Mouse (Mus musculus) forebrain, embryonic 16.5 days (tissue): ENCODE measurements around the gene Ptbp1. TPM values are rescaled to one million over a fixed set of nuclear protein-coding genes. Genes with fewer than 3 reads are reported as not detected.

ENCODE experiments used
- ATAC-seq: fragments of 200-750 bp; cut with Nextera tagmentation; 2 replicates; pipeline ENCODE4 v1.8.0; 2017; ENCODE audit warnings: mild to moderate bottlenecking, moderate library complexity
- H3K27ac ChIP-seq: fragments of 300-500 bp; sonication (generic); 2 replicates; pipeline ENCODE4 v1.5.1; 2014; ENCODE audit warnings: low read length, control low read depth
- H3K27me3 ChIP-seq: fragments of 300-500 bp; sonication (generic); replicated peaks from 2 replicates; pipeline ENCODE4 v1.6.1; 2014; ENCODE audit warnings: low read length; ENCODE audit not compliant: control insufficient read depth, insufficient read depth
- H3K36me3 ChIP-seq: fragments of 300-500 bp; sonication (generic); 2 replicates; pipeline ENCODE4 v1.6.1; 2014; ENCODE audit not compliant: control insufficient read depth, insufficient read depth
- H3K4me1 ChIP-seq: fragments of 300-500 bp; sonication (generic); replicated peaks from 2 replicates; pipeline ENCODE4 v1.6.1; 2014; ENCODE audit warnings: low read length; ENCODE audit not compliant: control insufficient read depth, insufficient read depth
- H3K4me2 ChIP-seq: fragments of 300-500 bp; sonication (generic); 2 replicates; pipeline ENCODE4 v1.6.1; 2014; ENCODE audit warnings: mild to moderate bottlenecking, low read length, control low read depth
- H3K4me3 ChIP-seq: fragments of 300-500 bp; sonication (generic); replicated peaks from 2 replicates; pipeline ENCODE4 v1.5.1; 2014; ENCODE audit warnings: mild to moderate bottlenecking, low read length, control low read depth
- H3K9ac ChIP-seq: fragments of 300-500 bp; sonication (generic); replicated peaks from 2 replicates; pipeline ENCODE4 v1.6.1; 2014; ENCODE audit warnings: low read depth, low read length, control low read depth
- H3K9me3 ChIP-seq: fragments of 300-500 bp; sonication (generic); 2 replicates; pipeline ENCODE4 v1.6.1; 2016; ENCODE audit warnings: low read length; ENCODE audit not compliant: control insufficient read depth
- WGBS: fragments of 180-500 bp; shearing (Covaris S2); extraction: QIAGEN DNeasy Blood & Tissue Kit; methylation state at CpG from one replicate; pipeline ENCODE4 v1.1.7; 2014; 5-methylcytosine and 5-hydroxymethylcytosine counted together
- microRNA-seq: library from miRNA; unstranded; fragments of <30 nt; microRNA quantifications from one replicate; pipeline ENCODE4, GENCODE M21; 2017
- polyA plus RNA-seq: library from polyadenylated mRNA; unstranded; fragments of >200 nt; fragmentation: Nextera tagmentation; extraction: Ambion mirVana; gene quantifications from 2 replicates; pipeline ENCODE4 v1.2.1, GENCODE M21; 2015

Gene Ptbp1
- polyA plus RNA-seq, 1 experiment from 2014 or later, result 98.3 TPM

GRCm38 (mm10) chr10:79912412-79912811 lies 58.2 kb downstream of the Ptbp1 start:
- Histone ChIP-seq H3K4me1 (peaks cover 39% of the 10 kb centered on the region), H3K9ac (no peak overlapping the region), H3K4me3 (no peak overlapping the region), H3K27me3 (peaks cover under 1% of the 10 kb centered on the region), H3K9me3 (no peaks in the 10 kb centered on the region), H3K4me2 (no peak overlapping the region), H3K36me3 (0 out of 2 replicates have a peak, but pooled peaks cover 2% of the 10 kb centered on the region), H3K27ac (no peak overlapping the region)
- ATAC-seq, result no peak
- 69% methylated on average over 20 of the region's 20 CpGs for WGBS

Small RNA genes lying within 50 kb of the gene (microRNA-seq; reads per million reads assigned to microRNA genes)
- not detected for gene Mir6910

Other genes starting within 250 kb of the Ptbp1 start
- 0.25 and 0.32 TPM in 2 replicates for gene C2cd4c, start 240.4 kb upstream of the Ptbp1 start, polyA plus RNA-seq
- 12.3 and 16.0 TPM in 2 replicates for gene Shc2, start 216.5 kb upstream of the Ptbp1 start, polyA plus RNA-seq
- gene Odf3l2, start 208.7 kb upstream of the Ptbp1 start, polyA plus RNA-seq, result 0.28 TPM in 1 of 2 replicates, not detected in the other
- gene Madcam1, start 189.9 kb upstream of the Ptbp1 start, polyA plus RNA-seq, result 0.57 and 1.0 TPM in 2 replicates
- gene Tpgs1, start 185.1 kb upstream of the Ptbp1 start, polyA plus RNA-seq, result 75.9 and 76.6 TPM in 2 replicates
- gene Cdc34, start 172.2 kb upstream of the Ptbp1 start, polyA plus RNA-seq, result 61.1 and 71.1 TPM in 2 replicates
- 1.7 and 1.8 TPM in 2 replicates for gene Gzmm, start 165.4 kb upstream of the Ptbp1 start, polyA plus RNA-seq
- gene Bsg, start 149.9 kb upstream of the Ptbp1 start, polyA plus RNA-seq, result 726 and 729 TPM in 2 replicates
- gene Hcn2, start 137.8 kb upstream of the Ptbp1 start, polyA plus RNA-seq, result 0.39 and 0.52 TPM in 2 replicates
- 47.1 and 50.0 TPM in 2 replicates for gene Polrmt, start 107.8 kb upstream of the Ptbp1 start, polyA plus RNA-seq
- 0.25 and 0.73 TPM in 2 replicates for gene Fgf22, start 99.4 kb upstream of the Ptbp1 start, polyA plus RNA-seq
- 85.8 and 87.2 TPM in 2 replicates for gene Rnf126, start 87.5 kb upstream of the Ptbp1 start, polyA plus RNA-seq
- 1.1 and 1.4 TPM in 2 replicates for gene Fstl3, start 77.2 kb upstream of the Ptbp1 start, polyA plus RNA-seq
- 0.36 and 0.62 TPM in 2 replicates for gene Prss57, start 63.5 kb upstream of the Ptbp1 start, polyA plus RNA-seq
- 327 and 349 TPM in 2 replicates for gene Palm, start 60.9 kb upstream of the Ptbp1 start, polyA plus RNA-seq
- 0.48 and 1.2 TPM in 2 replicates for gene Misp, start 33.4 kb upstream of the Ptbp1 start, polyA plus RNA-seq
- 12.4 and 15.3 TPM in 2 replicates for gene Prtn3, start 20.0 kb downstream of the Ptbp1 start, polyA plus RNA-seq
- 415 and 495 TPM in 2 replicates for gene Plppr3, start 20.2 kb downstream of the Ptbp1 start, polyA plus RNA-seq
- gene Elane, start 31.8 kb downstream of the Ptbp1 start, polyA plus RNA-seq, result not detected in 2 replicates
- not detected in 2 replicates for gene Cfd, start 36.4 kb downstream of the Ptbp1 start, polyA plus RNA-seq
- gene Med16, start 54.5 kb downstream of the Ptbp1 start, polyA plus RNA-seq, result 53.8 and 54.0 TPM in 2 replicates
- gene Gm26602, start 56.4 kb downstream of the Ptbp1 start, polyA plus RNA-seq, result 17.7 and 36.3 TPM in 2 replicates
- gene Kiss1r, start 62.5 kb downstream of the Ptbp1 start, polyA plus RNA-seq, result 2.7 and 3.6 TPM in 2 replicates
- gene R3hdm4, start 66.8 kb downstream of the Ptbp1 start, polyA plus RNA-seq, result 289 and 309 TPM in 2 replicates
- gene Arid3a, start 72.6 kb downstream of the Ptbp1 start, polyA plus RNA-seq, result 2.4 and 3.5 TPM in 2 replicates
- gene Wdr18, start 105.7 kb downstream of the Ptbp1 start, polyA plus RNA-seq, result 81.8 and 97.7 TPM in 2 replicates
- 0.29 and 0.60 TPM in 2 replicates for gene Grin3b, start 116.3 kb downstream of the Ptbp1 start, polyA plus RNA-seq
- 12.3 and 12.8 TPM in 2 replicates for gene Tmem259, start 129.9 kb downstream of the Ptbp1 start, polyA plus RNA-seq
- 30.5 and 31.3 TPM in 2 replicates for gene Cnn2, start 134.2 kb downstream of the Ptbp1 start, polyA plus RNA-seq
- 3.9 and 4.7 TPM in 2 replicates for gene Abca7, start 142.1 kb downstream of the Ptbp1 start, polyA plus RNA-seq
- 1.2 and 1.8 TPM in 2 replicates for gene Arhgap45, start 162.2 kb downstream of the Ptbp1 start, polyA plus RNA-seq
- 173 and 178 TPM in 2 replicates for gene Polr2e, start 185.4 kb downstream of the Ptbp1 start, polyA plus RNA-seq
- 443 and 475 TPM in 2 replicates for gene Gpx4, start 192.7 kb downstream of the Ptbp1 start, polyA plus RNA-seq